Mouse (Mus musculus): ENCODE measurements around the gene Pde4d.

Gene Pde4d

GRCm38 (mm10) chr13:108820487-108820886 is 370.7 kb downstream of the Pde4d start:
- no peak for DNase-seq (ENCODE audit: low read depth in 2 of 2, low spot score in 2 of 2)

GRCm38 (mm10) chr13:108821270-108821669 is 371.5 kb downstream of the Pde4d start:
- DNase-seq (ENCODE audit: low read depth in 2 of 2, low spot score in 2 of 2) = no peak

- DNase-seq (ENCODE audit: low read depth in 2 of 2, low spot score in 2 of 2) = no peak
Observed at GRCm38 (mm10) chr13:108824638-108825310, 375.0 kb downstream of the Pde4d start.

GRCm38 (mm10) chr13:108825501-108825900 is 375.8 kb downstream of the Pde4d start:
- no peak for DNase-seq (ENCODE audit: low read depth in 2 of 2, low spot score in 2 of 2)

GRCm38 (mm10) chr13:108834197-108834596 is 384.4 kb downstream of the Pde4d start:
- no peak for DNase-seq (ENCODE audit: low read depth in 2 of 2, low spot score in 2 of 2)

GRCm38 (mm10) chr13:108836314-108836713 is 386.6 kb downstream of the Pde4d start:
- no peak for DNase-seq (ENCODE audit: low read depth in 2 of 2, low spot score in 2 of 2)

- no peak for DNase-seq (ENCODE audit: low read depth in 2 of 2, low spot score in 2 of 2)
Observed at GRCm38 (mm10) chr13:108839142-108839541, 389.4 kb downstream of the Pde4d start.

- no peak for DNase-seq (ENCODE audit: low read depth in 2 of 2, low spot score in 2 of 2)
Observed at GRCm38 (mm10) chr13:108854090-108854489, 404.3 kb downstream of the Pde4d start.

- no peak for DNase-seq (ENCODE audit: low read depth in 2 of 2, low spot score in 2 of 2)
Observed at GRCm38 (mm10) chr13:108856776-108857435, 407.2 kb downstream of the Pde4d start.

- DNase-seq (ENCODE audit: low read depth in 2 of 2, low spot score in 2 of 2) = no peak
Observed at GRCm38 (mm10) chr13:108859336-108859735, 409.6 kb downstream of the Pde4d start.

GRCm38 (mm10) chr13:108860737-108861136 is 411.0 kb downstream of the Pde4d start:
- no peak for DNase-seq (ENCODE audit: low read depth in 2 of 2, low spot score in 2 of 2)

- DNase-seq (ENCODE audit: low read depth in 2 of 2, low spot score in 2 of 2) = no peak
Observed at GRCm38 (mm10) chr13:108861707-108862106, 412.0 kb downstream of the Pde4d start.

- DNase-seq (ENCODE audit: low read depth in 2 of 2, low spot score in 2 of 2) = no peak
Observed at GRCm38 (mm10) chr13:108862173-108862572, 412.4 kb downstream of the Pde4d start.

GRCm38 (mm10) chr13:108900160-108900559 is 450.4 kb downstream of the Pde4d start:
- no peak for DNase-seq (ENCODE audit: low read depth in 2 of 2, low spot score in 2 of 2)

GRCm38 (mm10) chr13:108905121-108905520 is 455.4 kb downstream of the Pde4d start:
- no peak for DNase-seq (ENCODE audit: low read depth in 2 of 2, low spot score in 2 of 2)

- no peak for DNase-seq (ENCODE audit: low read depth in 2 of 2, low spot score in 2 of 2)
Observed at GRCm38 (mm10) chr13:108909193-108909592, 459.4 kb downstream of the Pde4d start.

GRCm38 (mm10) chr13:108914626-108915025 is 464.9 kb downstream of the Pde4d start:
- no peak for DNase-seq (ENCODE audit: low read depth in 2 of 2, low spot score in 2 of 2)

- DNase-seq (ENCODE audit: low read depth in 2 of 2, low spot score in 2 of 2) = no peak
Observed at GRCm38 (mm10) chr13:108921146-108921545, 471.4 kb downstream of the Pde4d start.

GRCm38 (mm10) chr13:108934854-108935253 is 485.1 kb downstream of the Pde4d start:
- DNase-seq (ENCODE audit: low read depth in 2 of 2, low spot score in 2 of 2) = no peak

GRCm38 (mm10) chr13:108937272-108937671 is 487.5 kb downstream of the Pde4d start:
- DNase-seq (ENCODE audit: low read depth in 2 of 2, low spot score in 2 of 2) = no peak

- no peak for DNase-seq (ENCODE audit: low read depth in 2 of 2, low spot score in 2 of 2)
Observed at GRCm38 (mm10) chr13:108952911-108953310, 503.2 kb downstream of the Pde4d start.

GRCm38 (mm10) chr13:108956059-108956458 is 506.3 kb downstream of the Pde4d start:
- no peak for DNase-seq (ENCODE audit: low read depth in 2 of 2, low spot score in 2 of 2)

- DNase-seq (ENCODE audit: low read depth in 2 of 2, low spot score in 2 of 2) = no peak
Observed at GRCm38 (mm10) chr13:108964056-108964455, 514.3 kb downstream of the Pde4d start.
